Comparison of ENCODE assay signal across 15 mouse cellular contexts in the genomic region with DNA sequence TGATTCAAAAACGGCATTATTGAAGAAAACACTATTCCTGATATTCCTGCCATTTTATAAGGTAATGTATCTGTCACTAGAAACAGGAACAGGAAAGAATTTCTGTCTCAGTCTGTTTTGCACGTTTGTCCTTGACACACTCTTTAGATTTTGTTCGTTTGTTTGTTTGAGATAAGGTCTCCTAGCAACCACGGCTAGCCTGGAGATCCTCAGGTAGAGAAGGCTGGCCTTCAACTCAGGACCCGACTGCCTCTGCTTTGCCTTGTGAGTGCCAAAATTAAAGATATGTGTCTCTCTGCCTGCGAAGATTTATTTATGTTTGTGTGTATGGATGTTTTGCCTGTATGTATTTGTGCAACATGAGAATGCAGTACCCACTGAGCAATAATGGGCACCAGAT. TPM values are rescaled to one million over a fixed set of nuclear protein-coding genes. Genes with fewer than 3 reads are reported as not detected.
A peak's percentile ranks its signal among the peaks of the same experiment; 100 is the strongest.
DNase-seq lines count a peak whose midpoint lies in the region; ATAC-seq lines count a peak whose summit lies in the region.
"Had no signal": no experiment of that assay in that cellular context is flagged by ENCODE, and none has a peak within 500 bp of the region (broad histone marks: within the 10 kb centered on the region; RNA-seq: fewer than 3 reads in every experiment).

No protein-coding gene starts in this region.

- 26% methylated on average over 6 of the region's 6 CpGs for WGBS in liver, embryonic 13.5 days (ENCODE audit: insufficient replicate concordance)

- no peaks in the 10 kb centered on the region for H3K27me3 ChIP-seq in liver, embryonic 13.5 days
- H3K27me3 ChIP-seq: embryonic facial prominence, embryonic 13.5 days; limb, embryonic 12.5 days; midbrain, embryonic 13.5 days had no signal

- peaks cover 26% of the 10 kb centered on the region for H3K4me1 ChIP-seq in liver, embryonic 13.5 days (replicated peaks)
- H3K4me1 ChIP-seq: embryonic facial prominence, embryonic 13.5 days; limb, embryonic 12.5 days; midbrain, embryonic 13.5 days had no signal

- peak; percentile 77 for ATAC-seq in liver, embryonic 13.5 days (ENCODE audit: low read depth)
- ATAC-seq: midbrain, embryonic 13.5 days had no signal

- no peaks in the 10 kb centered on the region for H3K9me3 ChIP-seq in liver, embryonic 13.5 days (replicated peaks)
- H3K9me3 ChIP-seq: embryonic facial prominence, embryonic 13.5 days; limb, embryonic 12.5 days; midbrain, embryonic 13.5 days had no signal

- no peak overlapping the region for H3K4me3 ChIP-seq in liver, embryonic 13.5 days (replicated peaks)
- H3K4me3 ChIP-seq: embryonic facial prominence, embryonic 13.5 days; limb, embryonic 12.5 days; midbrain, embryonic 13.5 days had no signal

- no peak overlapping the region for H3K27ac ChIP-seq in liver, embryonic 13.5 days
- H3K27ac ChIP-seq: embryonic facial prominence, embryonic 13.5 days; limb, embryonic 12.5 days; midbrain, embryonic 13.5 days had no signal

- no peak overlapping the region for H3K9ac ChIP-seq in liver, embryonic 13.5 days
- H3K9ac ChIP-seq: embryonic facial prominence, embryonic 13.5 days; limb, embryonic 12.5 days; midbrain, embryonic 13.5 days had no signal

- no peak overlapping the region for H3K4me2 ChIP-seq in liver, embryonic 13.5 days
- H3K4me2 ChIP-seq: embryonic facial prominence, embryonic 13.5 days; limb, embryonic 12.5 days; midbrain, embryonic 13.5 days had no signal

- DNase-seq in embryo, embryonic 10 days (ENCODE audit: low spot score), result peak; percentile 40
- DNase-seq in embryo, embryonic 9.5 days (ENCODE audit: extremely low spot score), result no peak
- DNase-seq in 416B (ENCODE audit: low read depth), result peak; percentile 58
- peak; percentile 38 for DNase-seq in c-Kit-positive CD71-negative TER-119-negative erythroid progenitor cells, embryonic 14.5 days (ENCODE audit: low read depth)
- DNase-seq in liver, embryonic 13.5 days, result peak; percentile 43
- DNase-seq in spleen, adult 18-20 months, result no peak
- no peak for DNase-seq in cerebellum, postnatal 4 days (ENCODE audit: low spot score in 2 of 2)
- no peak for DNase-seq in layer of hippocampus, postnatal 25 days (ENCODE audit: extremely low spot score in 1 of 2, low spot score in 1 of 2)
- DNase-seq: cerebellum, adult 11 months; kidney, adult 2 months; thymus, postnatal 4 days had no signal

- 0 out of 2 replicates have a peak, but pooled peaks cover 6% of the 10 kb centered on the region for H3K36me3 ChIP-seq in liver, embryonic 13.5 days
- H3K36me3 ChIP-seq: midbrain, embryonic 13.5 days had no signal

RNA-seq across cellular contexts. Expression of a gene that starts 48.7 kb away (rescaled TPM):
- polyA plus RNA-seq in liver, embryonic 13.5 days (2015; fragmentation: Nextera tagmentation; extraction: Ambion mirVana), result 0.13 and 0.15 TPM in 2 replicates
- 1 to 10 TPM; 4.0 to 4.9 TPM for total RNA-seq in layer of hippocampus, postnatal 25 days (2021)
- total RNA-seq: neutrophil, adult 5-6 weeks had no signal

RNA-seq across cellular contexts. Expression of a gene that starts 49.0 kb away (rescaled TPM):
- polyA plus RNA-seq in liver, embryonic 13.5 days (2015; fragmentation: Nextera tagmentation; extraction: Ambion mirVana), result 17.1 and 17.5 TPM in 2 replicates
- total RNA-seq in layer of hippocampus, postnatal 25 days (2021), result 10 to 100 TPM; 47.6 to 49.0 TPM

RNA-seq across cellular contexts. Expression of a gene that starts 49.8 kb away (rescaled TPM):
- polyA plus RNA-seq in liver, embryonic 13.5 days (2015; fragmentation: Nextera tagmentation; extraction: Ambion mirVana), result 13.4 and 14.5 TPM in 2 replicates
- 10 to 100 TPM; 80.1 to 83.7 TPM for total RNA-seq in layer of hippocampus, postnatal 25 days (2021)

Comparison
In these comparisons a context has a peak if more than half of its experiments do, and no peak if none do; other contexts are left out.
1. DNase-seq: peak in embryo, embryonic 10 days (single experiment), 416B (single experiment), c-Kit-positive CD71-negative TER-119-negative erythroid progenitor cells, embryonic 14.5 days (single experiment) and liver, embryonic 13.5 days (single experiment); none in embryo, embryonic 9.5 days (single experiment), spleen, adult 18-20 months (0 of 2), cerebellum, postnatal 4 days (0 of 2) and layer of hippocampus, postnatal 25 days (0 of 2).